Mouse (Mus musculus): ENCODE data around the gene Foxi1.
"Not testable (repeated sequence)": the region's sequence is repeated elsewhere in the genome, so short reads cannot be mapped to it uniquely, and the experiment has no call there.

Gene Foxi1

GRCm38 (mm10) chr11:34207989-34208388 lies at the start of gene Foxi1:
Foxi1 (minus strand) TSS chr11:34208089.
- DNase-seq: no peak

GRCm38 (mm10) chr11:34242979-34243378 lies 35.1 kb upstream of the Foxi1 start:
- no peak for DNase-seq

- DNase-seq: no peak
Observed at GRCm38 (mm10) chr11:34240252-34240651, 32.4 kb upstream of the Foxi1 start.

- no peak for DNase-seq
Observed at GRCm38 (mm10) chr11:34239691-34240090, 31.8 kb upstream of the Foxi1 start.

GRCm38 (mm10) chr11:34236885-34237284 lies 29.0 kb upstream of the Foxi1 start:
- no peak for DNase-seq

GRCm38 (mm10) chr11:34236091-34236759 lies 28.3 kb upstream of the Foxi1 start:
- DNase-seq: peak; percentile 39

GRCm38 (mm10) chr11:34228758-34229364 lies 21.0 kb upstream of the Foxi1 start:
- DNase-seq: peak; percentile 51

GRCm38 (mm10) chr11:34227180-34227579 lies 19.3 kb upstream of the Foxi1 start:
- DNase-seq: no peak

- not testable (repeated sequence) for DNase-seq
Observed at GRCm38 (mm10) chr11:34220596-34220995, 12.7 kb upstream of the Foxi1 start.

- peak; percentile 60 for DNase-seq
Observed at GRCm38 (mm10) chr11:34212853-34213252, 5.0 kb upstream of the Foxi1 start.

GRCm38 (mm10) chr11:34202769-34203168 lies 5.1 kb downstream of the Foxi1 start:
- DNase-seq: no peak

GRCm38 (mm10) chr11:34195142-34195541 lies 12.7 kb downstream of the Foxi1 start:
- DNase-seq: no peak

GRCm38 (mm10) chr11:34194158-34194941 lies 13.5 kb downstream of the Foxi1 start:
- DNase-seq: no peak

GRCm38 (mm10) chr11:34193658-34194057 lies 14.2 kb downstream of the Foxi1 start:
- DNase-seq: no peak

- no peak for DNase-seq
Observed at GRCm38 (mm10) chr11:34184266-34184665, 23.6 kb downstream of the Foxi1 start.

GRCm38 (mm10) chr11:34181214-34182117 lies 26.4 kb downstream of the Foxi1 start:
- no peak for DNase-seq

GRCm38 (mm10) chr11:34178752-34179151 lies 29.1 kb downstream of the Foxi1 start:
- no peak for DNase-seq

GRCm38 (mm10) chr11:34176371-34176770 lies 31.5 kb downstream of the Foxi1 start:
- DNase-seq: no peak

GRCm38 (mm10) chr11:34171221-34171620 lies 36.7 kb downstream of the Foxi1 start:
- DNase-seq: no peak

GRCm38 (mm10) chr11:34169464-34169894 lies 38.4 kb downstream of the Foxi1 start:
- no peak for DNase-seq

GRCm38 (mm10) chr11:34166392-34166791 lies 41.5 kb downstream of the Foxi1 start:
- no peak for DNase-seq

- DNase-seq: no peak
Observed at GRCm38 (mm10) chr11:34165278-34165677, 42.6 kb downstream of the Foxi1 start.

- no peak for DNase-seq
Observed at GRCm38 (mm10) chr11:34158916-34159315, 49.0 kb downstream of the Foxi1 start.
